Mouse (Mus musculus) embryo, embryonic 10.5 days (tissue): ENCODE results near the gene Hdac4.

Experiments
- DNase-seq: peaks from one replicate; pipeline ENCODE4 v3.0.0-alpha.2; 2015; ENCODE audit warnings: low spot score

The Hdac4 gene

DNA sequence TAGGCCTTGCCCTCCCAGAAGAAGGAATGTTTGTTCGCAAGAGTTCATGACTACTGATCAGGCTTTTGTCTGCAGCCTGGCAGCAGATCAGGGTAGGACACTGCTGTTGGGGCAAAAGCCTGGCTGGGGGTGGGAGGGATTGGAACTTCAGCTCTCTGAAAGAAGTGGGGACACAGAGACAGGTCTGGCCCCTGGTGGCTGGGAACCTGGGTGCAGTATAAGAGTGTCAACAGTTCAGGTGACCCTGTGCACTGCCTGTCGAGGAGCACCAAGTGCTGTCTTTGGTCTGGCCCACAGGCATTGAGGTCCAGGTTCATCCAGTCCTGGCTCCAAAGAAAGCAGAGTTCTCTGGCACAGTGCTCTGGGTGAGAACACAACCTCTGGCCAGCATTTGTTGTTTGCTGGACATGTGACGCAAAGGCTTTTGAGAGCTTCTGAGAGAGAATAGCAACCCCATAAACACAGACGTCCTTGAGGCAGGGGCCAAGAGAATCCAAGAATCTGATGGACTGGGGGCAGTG, 95.1 kb downstream of the Hdac4 start:
- DNase-seq: no peak

DNA sequence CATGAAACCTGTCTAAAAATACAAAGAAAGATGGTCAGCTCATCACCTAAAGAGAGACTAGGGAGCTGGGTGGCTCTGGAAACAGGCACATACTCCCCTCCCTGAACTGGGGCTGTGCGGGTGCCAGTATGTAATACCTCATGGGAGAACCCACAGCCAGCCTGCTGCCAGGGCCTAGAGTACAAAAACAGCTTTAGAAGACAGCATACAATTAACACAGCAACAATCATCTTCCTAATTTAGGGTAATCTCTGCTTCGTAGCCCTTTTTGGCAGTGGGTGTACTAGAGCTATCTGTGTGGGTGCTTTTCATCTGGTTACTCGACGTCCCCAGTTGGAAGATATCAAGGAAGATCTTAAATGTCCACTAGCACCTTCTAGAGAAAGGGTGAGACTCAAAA, 95.5 kb downstream of the Hdac4 start:
- no peak for DNase-seq

DNA sequence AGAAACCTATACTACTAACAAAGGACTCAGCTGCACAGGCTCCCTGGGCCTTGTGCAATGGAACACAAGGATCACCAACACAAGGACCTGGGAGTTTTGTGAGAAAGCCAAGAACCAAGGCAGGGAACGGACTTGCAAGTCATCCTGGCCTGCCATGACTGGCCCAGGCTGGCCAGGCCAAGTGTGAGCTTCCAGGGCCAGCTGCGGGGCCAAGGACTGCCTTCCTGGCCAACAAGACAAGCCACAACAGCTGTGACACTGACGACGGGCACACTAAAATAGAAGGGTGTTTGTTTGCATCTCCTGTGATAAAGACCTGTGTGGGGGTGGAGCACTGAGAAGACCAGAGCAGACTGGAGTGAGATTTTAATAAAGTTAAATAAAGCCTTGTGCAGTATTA, 96.0 kb downstream of the Hdac4 start:
- DNase-seq: no peak

DNA sequence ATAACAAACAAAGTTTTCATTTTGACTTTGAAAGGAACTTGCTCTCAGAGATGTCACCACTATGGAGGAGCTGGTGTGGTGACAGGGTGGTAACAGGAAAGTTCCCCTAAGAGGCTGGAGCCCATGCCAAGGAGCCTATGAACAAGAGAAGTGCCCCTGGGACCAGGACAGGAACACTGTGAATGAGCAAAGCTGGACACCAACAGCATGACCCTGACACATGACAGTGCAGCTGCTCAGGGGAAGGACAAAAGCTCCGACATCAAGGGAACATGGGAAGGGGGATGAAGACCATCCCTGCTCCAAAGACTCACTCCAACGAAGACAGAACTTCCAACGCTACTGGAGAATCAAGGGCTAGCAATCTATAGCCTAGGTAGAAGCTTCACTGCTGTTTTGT, 97.0 kb downstream of the Hdac4 start:
- no peak for DNase-seq

DNA sequence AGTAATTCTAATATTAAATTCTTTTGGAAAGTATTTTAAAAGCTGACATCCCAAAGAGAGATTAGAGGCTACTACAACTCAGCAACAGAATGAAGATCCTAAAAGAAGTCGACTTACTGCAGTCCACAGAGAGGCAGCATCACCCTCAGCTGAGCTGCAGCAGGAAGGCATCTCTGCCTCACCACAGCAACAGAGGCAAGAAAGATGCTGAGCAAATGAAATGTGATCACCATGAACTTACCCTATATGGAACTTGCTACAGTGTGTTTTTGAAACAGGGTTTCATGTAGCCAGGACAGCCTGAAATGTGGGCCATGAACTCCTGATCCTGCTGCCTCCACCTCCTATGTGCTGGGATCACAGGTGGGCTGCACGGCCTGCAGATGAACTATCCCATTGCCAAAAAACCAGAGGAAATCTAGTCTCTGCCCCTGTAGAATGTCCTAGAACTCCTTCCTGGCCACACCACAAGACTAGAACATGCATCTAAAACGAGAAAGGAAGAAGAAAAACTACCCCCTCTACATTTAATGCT, 98.4 kb downstream of the Hdac4 start:
- DNase-seq: no peak

DNA sequence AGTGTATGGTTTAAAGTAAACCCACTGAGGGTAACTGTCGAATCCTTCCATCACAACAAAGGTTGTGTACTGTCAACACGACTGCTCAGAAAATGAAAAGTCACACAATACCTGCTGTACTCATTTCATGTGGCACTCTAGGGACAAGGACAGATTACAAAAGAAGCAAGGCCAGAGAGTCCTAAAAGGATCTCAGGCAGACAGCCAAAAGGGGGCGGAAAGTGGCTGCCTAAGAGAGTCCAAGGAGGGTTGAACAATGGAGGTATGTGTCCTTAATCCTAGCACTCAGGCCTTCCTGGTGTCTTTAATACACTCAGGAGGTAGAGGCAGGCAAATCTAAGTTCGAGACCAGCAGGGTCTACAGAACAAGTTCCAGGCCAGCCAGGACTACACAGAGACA, 103.2 kb downstream of the Hdac4 start:
- no peak for DNase-seq

DNA sequence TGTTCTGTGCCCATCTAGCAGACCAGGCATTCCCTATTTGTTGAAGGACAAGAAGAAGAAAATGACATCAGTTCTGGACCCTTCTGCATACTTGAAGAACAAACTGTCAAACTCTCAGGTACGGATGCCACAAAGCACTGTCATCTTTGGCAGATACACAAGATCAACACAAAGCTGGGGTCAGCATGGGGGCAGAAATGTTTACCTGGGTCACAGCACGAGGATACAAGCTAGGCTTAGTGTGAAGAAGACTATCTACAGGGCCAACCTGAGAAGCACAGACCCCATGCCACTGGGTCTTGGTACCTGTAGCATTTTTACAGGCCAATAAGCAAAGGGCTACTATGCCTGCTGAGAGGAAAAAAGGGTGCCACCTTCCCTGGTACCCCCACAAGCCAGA, 107.7 kb downstream of the Hdac4 start:
- DNase-seq: no peak

DNA sequence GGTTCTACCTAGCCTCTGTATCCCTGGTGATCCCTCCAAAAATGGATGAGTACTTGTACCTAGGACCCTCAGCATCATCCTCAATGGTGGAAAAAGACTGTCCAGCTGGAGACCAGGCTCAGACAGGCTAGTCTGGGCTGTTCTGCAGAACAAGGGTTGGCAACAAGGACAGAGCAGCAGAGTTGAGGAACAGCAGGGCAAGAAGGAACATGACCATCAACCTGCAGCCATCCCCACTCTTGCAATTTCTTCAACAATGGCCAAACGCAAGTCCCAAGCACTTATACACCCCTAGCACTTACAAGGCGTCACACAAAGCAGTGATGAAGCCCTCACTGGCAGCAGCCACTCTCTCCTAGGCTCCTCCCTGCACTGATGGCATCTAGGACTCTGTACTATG, 108.2 kb downstream of the Hdac4 start:
- DNase-seq: no peak

DNA sequence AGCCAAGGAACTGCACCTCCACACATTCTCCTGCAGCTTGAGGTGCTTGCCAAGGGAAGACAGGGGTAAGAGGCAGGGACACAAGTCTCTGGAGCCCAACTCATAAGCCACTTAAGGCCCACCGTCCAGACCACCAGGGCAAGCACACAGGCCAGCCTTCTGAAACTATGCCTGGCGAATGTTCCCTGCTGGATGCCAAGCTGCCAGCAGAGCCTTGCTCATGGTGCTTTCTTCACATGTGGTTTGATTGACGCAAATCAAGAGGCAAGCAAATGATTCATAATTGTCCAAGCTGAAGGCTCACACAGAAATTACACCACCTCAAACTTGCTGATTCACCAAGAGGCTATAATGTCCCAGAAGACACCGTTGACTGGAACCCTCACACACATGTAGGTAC, 108.7 kb downstream of the Hdac4 start:
- no peak for DNase-seq

DNA sequence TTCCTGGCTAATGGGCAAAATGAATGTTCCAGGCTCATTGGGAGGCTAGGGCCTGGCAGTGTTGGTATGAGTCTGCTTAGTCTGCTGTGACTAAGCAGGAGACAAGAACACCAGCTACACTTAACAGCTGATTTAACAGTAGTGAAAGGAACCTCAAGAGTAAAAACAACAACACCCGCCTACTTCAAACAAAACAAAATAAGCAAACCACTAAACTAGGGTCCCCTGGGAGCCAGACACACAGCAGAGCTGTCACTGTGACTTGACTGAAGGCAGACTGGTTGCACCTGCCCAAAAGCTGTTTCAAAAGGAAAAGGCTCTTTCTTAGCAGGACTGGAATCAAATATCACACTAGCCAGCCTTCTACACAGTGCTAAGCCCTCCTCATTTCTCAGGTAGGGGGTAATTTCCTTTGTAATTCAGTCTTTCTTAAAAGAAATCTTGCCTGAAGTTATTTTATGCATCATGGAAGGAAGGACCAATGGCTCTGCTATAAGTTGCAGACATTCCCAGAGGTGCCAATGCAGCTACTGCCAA, 109.2 kb downstream of the Hdac4 start:
- peak; percentile 43 for DNase-seq

DNA sequence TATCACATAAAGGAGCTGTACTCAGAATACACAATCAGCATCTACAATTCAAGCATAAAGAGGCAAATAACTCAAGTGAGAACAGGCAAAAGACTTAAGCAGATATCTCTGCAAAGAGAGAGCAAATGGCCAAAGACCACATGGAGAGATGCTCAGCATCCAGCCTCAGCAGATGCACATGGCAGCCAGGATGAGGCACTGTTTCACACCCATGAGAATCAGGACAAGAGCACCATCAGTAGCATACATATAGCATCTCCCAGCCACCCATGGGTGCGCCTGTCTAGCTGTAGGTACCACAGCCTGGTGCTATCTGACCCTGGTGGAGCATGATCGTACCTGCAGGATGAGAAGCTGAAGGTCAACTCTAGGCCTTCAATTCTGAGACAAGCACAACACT, 110.8 kb downstream of the Hdac4 start:
- DNase-seq: no peak

DNA sequence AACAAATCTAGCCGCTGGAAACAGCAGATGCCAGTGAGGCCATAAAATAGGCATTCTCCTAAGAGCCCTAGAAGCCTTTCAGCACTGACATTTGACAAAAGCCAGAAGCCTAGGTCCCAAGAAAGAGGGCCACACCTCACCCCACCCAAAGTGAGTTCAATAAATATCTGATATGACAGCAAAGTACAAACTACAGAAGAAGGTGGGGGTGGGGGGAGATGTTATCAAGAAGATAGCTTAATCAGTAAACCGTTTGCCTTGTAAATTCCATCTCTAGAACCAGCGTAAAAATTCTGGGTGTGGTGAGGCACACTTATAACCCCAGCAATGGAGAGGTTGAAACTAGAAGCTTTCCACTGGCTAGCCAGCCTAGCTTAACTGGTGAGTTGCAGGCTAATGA, 111.5 kb downstream of the Hdac4 start:
- DNase-seq: peak; percentile 48

DNA sequence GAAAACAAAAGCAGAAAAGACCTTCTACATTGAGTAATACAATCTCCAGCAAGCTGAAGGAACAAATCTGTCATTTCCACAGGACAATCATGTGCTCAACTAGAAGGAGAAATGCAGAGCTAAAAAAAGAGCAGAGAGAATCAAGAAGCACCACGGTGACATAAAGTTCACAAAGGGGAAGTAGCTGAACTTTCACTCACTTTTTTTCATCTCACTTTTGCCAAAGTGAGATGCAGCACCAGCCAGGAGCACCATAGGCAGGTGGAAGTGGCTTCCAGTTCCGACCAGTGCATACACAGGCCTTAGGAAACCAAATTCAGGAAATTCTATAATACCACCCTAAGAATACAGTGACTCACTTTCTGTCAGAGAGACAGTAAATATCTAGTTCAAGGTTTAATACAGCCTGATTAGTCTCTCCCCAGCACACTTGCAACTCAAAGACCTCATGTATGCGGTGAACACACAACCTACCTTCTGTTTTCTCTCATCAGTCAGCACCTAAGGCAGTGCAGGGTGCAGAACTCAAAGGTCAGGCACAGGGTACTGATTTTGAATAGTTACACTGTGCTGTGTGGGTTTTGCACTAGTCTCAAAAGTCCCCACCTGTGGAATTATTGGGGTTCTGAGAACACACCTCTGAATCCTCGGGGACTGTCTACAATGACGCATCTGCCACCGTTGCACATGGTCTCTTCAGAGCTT, 112.5 kb downstream of the Hdac4 start:
- DNase-seq: no peak

DNA sequence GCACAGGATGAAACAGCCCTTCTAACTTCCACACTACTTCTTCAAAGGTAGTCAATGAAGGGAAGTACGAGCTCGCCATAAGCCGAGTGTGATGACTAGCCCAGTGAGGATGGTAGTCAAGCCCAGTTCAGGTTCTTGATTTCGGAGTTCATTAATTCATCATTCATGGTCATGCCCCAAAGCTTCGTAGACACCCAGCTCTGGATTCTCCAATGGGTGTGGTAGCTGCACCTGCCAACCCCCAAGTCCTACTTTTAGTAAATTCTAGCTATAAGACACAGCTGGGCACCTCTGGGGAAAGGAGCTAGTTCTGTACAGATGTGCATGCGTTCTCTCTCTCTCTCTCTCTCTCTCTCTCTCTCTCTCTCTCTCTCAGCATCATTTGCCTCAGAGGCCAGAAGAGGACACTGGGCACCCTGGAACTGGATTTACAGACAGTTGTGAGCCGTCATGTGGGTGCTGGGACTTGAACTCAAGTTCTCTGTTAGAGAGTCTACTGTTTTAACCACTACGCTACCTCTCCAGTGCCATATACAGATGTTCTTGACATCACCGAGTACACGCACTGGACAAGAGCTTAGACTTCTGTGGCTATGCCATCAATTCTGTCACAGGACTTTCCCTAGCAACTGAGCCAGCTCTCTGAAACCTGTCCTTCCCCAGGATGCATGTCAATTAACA, 113.2 kb downstream of the Hdac4 start:
- no peak for DNase-seq

DNA sequence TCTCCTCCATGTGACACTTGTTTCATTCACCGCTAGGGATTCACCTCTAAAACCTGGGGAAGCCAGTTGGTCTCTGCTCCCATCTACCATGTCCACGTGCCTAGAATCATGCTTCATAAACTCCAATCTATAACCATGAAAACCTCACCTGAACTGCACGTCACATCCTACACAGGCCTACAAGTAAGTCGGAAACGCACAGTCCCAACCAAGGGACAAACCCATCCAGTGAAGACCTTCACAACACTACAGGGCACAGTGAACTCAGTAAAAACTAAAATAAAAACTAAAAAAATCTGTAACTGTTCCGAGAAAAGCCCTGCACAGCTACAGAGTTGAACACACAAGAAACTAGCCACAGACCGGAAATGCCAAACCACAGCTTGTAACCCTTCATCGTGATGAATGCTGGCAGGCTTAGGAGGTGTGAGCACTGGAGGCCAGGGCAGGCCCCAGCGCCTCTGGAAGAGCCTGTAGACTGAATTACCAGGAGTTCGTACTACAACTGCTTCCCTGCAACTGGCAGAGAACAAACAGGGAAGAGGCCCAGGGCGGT, 115.4 kb downstream of the Hdac4 start:
- DNase-seq: no peak

DNA sequence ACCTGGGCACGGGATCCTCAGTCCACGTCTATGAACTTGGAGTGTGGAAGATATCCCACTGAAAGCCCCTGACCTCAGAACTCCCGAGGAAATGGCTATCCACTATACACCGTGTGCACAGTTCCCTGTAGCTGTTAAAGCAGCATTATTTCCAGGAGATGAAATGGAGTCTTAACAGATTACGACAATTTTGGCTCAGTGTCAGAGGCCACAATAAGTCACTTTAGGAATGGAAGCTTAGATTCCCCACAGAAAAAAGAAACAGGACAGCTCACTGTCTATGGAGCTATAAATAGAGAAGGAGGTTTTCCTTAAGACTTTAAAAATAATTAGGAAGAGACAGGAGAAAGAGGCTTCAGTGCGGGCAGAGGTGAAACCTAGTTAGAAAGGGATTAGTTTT, 120.2 kb downstream of the Hdac4 start:
- no peak for DNase-seq

DNA sequence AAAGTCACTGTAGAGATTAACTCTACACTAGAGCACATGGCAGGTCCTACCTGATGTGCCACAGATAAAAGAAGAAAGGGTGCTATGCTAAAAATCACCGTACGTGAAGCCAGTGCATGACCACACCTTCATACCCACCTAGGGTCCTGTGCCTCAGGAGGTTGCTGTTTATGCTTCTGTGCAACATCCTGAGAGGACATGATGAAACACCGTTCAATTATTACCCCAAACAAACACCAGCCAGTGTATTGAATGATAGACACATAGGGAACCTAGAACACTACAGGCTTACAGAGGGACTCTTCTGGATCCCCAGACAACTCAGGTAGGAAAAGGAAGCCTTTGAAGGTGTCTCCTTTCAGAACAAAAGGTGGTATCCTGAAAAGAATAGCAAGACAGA, 120.8 kb downstream of the Hdac4 start:
- DNase-seq: no peak

DNA sequence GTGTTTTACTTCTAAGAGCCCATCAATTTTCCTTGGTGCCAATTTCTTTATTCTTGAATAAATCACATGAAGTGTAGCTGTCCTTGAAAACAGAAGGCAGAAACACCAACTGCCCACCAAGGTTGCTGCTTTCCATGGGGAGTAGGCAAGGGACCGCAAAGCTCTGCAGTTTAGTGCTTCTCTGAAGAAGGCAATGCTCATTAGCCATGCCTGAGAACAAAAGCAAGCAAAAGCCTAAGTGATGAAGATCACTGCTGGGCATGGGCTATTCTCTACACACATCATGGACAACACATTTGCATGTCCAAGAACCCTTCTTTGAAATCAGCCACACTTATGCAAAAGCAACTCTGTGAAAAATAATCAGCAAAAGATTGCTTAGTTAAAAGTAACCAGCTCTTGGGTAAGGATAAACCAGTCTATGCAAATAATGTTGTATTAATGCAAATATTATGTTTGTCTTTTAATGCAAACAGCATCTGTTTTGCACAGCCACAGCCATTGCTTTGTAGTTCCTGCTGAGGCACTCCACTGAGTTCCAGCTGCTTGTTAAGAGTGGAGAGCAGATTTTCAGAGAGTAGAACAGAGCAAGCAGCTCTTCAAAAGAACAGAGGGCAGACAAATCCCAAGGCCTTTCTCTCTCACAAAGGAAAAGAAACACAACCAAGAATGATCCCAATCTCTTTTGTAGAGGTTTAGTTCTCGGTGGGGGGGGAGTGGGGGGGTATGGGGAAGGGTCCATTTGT, 125.4 kb downstream of the Hdac4 start:
- DNase-seq: peak; percentile 29

DNA sequence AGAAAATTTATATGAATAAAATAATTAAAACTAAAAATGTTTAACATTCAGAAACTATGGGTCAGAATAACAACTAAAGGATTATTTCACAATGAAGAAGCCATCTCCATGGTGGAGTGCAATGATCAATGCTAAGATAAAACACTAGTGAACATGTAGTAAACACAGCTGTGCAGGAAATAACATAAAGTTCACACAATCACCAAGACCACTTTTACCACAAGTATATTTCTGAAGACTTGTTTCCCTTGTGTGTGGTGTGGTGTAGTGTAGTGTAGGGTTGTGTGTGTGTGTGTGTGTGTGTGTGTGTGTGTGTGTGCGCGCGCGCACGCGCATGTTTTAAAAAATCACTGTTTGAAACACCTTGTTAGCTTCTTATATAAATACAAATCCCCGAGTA, 126.0 kb downstream of the Hdac4 start:
- no peak for DNase-seq

DNA sequence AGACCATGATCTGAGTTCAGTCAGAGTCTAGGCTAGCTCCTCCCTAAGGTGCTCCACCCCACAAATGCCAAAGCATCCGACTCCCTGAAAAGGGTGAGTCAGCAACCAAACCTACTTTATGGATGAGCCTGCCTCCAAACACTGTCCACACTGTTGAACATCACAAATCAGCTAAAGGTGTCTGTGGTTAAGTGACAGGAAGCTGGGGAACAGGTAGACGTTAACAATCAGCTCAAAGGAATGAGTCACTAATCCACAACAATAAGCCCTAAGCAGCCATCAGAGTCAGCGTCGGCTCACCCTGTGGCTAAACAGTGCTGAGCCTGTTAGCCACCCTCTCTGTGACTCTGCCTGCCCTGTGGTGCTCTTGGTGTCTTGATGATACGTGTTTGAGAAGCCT, 131.2 kb downstream of the Hdac4 start:
- no peak for DNase-seq

DNA sequence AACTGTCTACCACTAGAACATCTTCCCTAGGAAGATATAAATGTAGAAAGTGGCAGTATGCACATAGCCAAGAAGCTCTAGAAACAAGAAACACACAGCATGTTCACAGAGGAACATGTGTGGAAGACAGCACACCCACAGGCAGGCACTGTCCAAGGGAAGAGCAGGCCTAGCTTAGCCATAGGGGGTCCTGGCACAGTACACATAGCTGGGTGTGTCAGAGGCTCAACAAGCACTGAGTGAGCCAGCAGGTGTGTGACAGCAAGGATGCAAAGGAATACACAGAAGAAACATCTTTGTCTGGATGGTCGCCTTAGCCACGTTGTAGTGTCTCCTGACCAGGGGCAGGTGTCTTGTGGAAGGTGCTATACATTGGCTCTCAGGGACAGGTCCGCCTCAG, 132.2 kb downstream of the Hdac4 start:
- DNase-seq: no peak
